Mouse (Mus musculus) megakaryocyte-erythroid progenitor cell, adult 5 weeks (primary cell): Measurements from ENCODE around the gene Smyd3. TPM values are rescaled to one million over a fixed set of nuclear protein-coding genes. Genes with fewer than 3 reads are reported as not detected.

Experiments used
- polyA plus RNA-seq: library from polyadenylated mRNA; stranded (reverse); fragments of >175 nt; gene quantifications from 2 replicates; pipeline ENCODE4 v1.2.3, GENCODE M21; 2012

Gene Smyd3
- 5.0 and 8.7 TPM in 2 replicates for polyA plus RNA-seq

GRCm38 (mm10) chr1:179517713-179518465 is at the start of gene Smyd3:
Smyd3 (minus strand) TSS chr1:179518041.

DNA sequence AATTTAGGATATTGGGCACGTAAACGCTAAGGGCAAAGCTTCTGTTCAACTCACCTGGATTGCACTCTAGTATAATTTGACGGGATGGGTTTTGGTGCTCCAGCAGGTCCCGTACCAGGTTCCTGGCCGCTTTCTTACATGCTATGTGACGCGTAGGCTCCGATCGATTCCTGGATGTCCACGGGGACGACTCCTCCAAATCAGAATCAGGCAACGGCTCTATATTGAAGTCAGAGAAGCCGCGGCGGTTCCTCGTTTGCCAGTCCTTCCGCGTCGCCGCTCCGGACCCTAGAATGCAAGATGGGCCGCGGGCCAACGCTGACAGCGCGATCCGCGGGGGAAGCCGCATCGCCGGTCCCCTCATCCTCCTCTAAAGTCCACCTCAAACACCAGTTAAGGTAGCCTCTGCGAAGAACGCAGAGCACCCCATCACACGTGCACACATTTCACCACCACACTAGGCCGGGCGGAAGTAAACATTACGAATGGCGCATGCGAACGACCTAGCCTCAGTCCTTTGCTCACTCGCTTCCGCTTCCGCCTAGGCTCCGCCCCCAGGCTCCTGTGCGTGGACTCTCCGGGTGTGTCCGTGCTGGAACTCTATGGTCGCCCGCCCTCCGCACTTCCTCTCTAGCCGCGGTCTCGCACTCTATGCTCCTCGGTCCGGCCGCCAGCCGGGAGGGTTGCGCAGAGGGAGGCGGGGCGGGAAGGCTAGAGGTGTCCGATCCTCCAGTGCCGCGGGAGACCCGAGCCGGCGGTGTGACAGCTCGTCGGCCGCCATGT is 28.1 kb upstream of the Smyd3 start, which contains the start of the genes Tfb2m and Cnst:
Tfb2m (minus strand) TSS at position 500 of the 783 bp plus-strand sequence.
Cnst (plus strand) TSS at position 603 of the 783 bp plus-strand sequence.

Other genes starting within 250 kb of the Smyd3 start
- 9.4 and 10.5 TPM in 2 replicates for gene Tfb2m, start 28.2 kb upstream of the Smyd3 start, polyA plus RNA-seq
- 12.8 and 15.1 TPM in 2 replicates for gene Cnst, start 28.3 kb upstream of the Smyd3 start, polyA plus RNA-seq
- gene Sccpdh, start 150.2 kb upstream of the Smyd3 start, polyA plus RNA-seq, result 3.4 and 3.5 TPM in 2 replicates
- gene Kif28, start 227.2 kb upstream of the Smyd3 start, polyA plus RNA-seq, result not detected in 2 replicates